Comparison of ENCODE assay signal across 11 mouse cellular contexts in genomic region chr2:107886063-107886762, GRCm38 (mm10).
DNase-seq lines count a peak whose midpoint lies in the region; ATAC-seq and TF ChIP-seq lines count a peak whose summit lies in the region.
"Had no signal": no experiment of that assay in that cellular context is flagged by ENCODE, and none has a peak within 500 bp of the region (broad histone marks: within the 10 kb centered on the region; RNA-seq: fewer than 3 reads in every experiment).

No protein-coding gene starts in this region.

- no peaks in the 10 kb centered on the region for H3K9me3 ChIP-seq in intestine, embryonic 15.5 days
- H3K9me3 ChIP-seq in intestine, embryonic 16.5 days (ENCODE audit: control insufficient read depth, low read length): no peaks in the 10 kb centered on the region
- peaks cover 21% of the 10 kb centered on the region for H3K9me3 ChIP-seq in CH12.LX (replicated peaks; ENCODE audit: low read length)
- H3K9me3 ChIP-seq in hindbrain, postnatal 0 days (ENCODE audit: low read length): no peaks in the 10 kb centered on the region
- H3K9me3 ChIP-seq: G1E; stomach, embryonic 15.5 days had no signal

- H3K4me3 ChIP-seq in intestine, embryonic 15.5 days (replicated peaks): no peak overlapping the region
- no peak overlapping the region for H3K4me3 ChIP-seq in intestine, embryonic 16.5 days (ENCODE audit: low read length)
- no peak overlapping the region for H3K4me3 ChIP-seq in CH12.LX (replicated peaks in 1 of 3; ENCODE audit: low read depth in 2 of 3, low read length in 2 of 3, poor library complexity in 1 of 3)
- no peak overlapping the region for H3K4me3 ChIP-seq in hindbrain, postnatal 0 days (ENCODE audit: low read length)
- H3K4me3 ChIP-seq: stomach, embryonic 15.5 days had no signal

- no peaks in the 10 kb centered on the region for H3K27me3 ChIP-seq in intestine, embryonic 15.5 days (replicated peaks)
- H3K27me3 ChIP-seq in intestine, embryonic 16.5 days (replicated peaks; ENCODE audit: control insufficient read depth, insufficient read depth, low read length): no peaks in the 10 kb centered on the region
- H3K27me3 ChIP-seq in CH12.LX (replicated peaks): no peaks in the 10 kb centered on the region
- H3K27me3 ChIP-seq in hindbrain, postnatal 0 days (ENCODE audit: insufficient read depth, low read length): no peaks in the 10 kb centered on the region
- H3K27me3 ChIP-seq: stomach, embryonic 15.5 days had no signal

- no peaks in the 10 kb centered on the region for H3K36me3 ChIP-seq in intestine, embryonic 15.5 days
- H3K36me3 ChIP-seq in intestine, embryonic 16.5 days (ENCODE audit: control insufficient read depth, insufficient read depth, low read length): no peaks in the 10 kb centered on the region
- no peaks in the 10 kb centered on the region for H3K36me3 ChIP-seq in CH12.LX (replicated peaks in 1 of 2; ENCODE audit: control insufficient read depth in 1 of 2, insufficient read depth in 1 of 2, low read length in 1 of 2)
- H3K36me3 ChIP-seq in hindbrain, postnatal 0 days (ENCODE audit: insufficient read depth, low read length): no peaks in the 10 kb centered on the region
- H3K36me3 ChIP-seq: G1E; stomach, embryonic 15.5 days had no signal

- peak in 1 of 2 experiments; percentile 42; a peak in 2 of 4 replicates for TF ChIP-seq CTCF in CH12.LX (conservative IDR thresholded peaks at IDR 0.05 in 1 of 2, IDR thresholded peaks at IDR 0.05 in 1 of 2; ENCODE audit: low read depth in 2 of 2, low read length in 2 of 2)
- peak; percentile 65 for TF ChIP-seq CTCF in hindbrain, postnatal 0 days (IDR thresholded peaks at IDR 0.05; ENCODE audit: low read depth)

- peak; percentile 47 for ATAC-seq in intestine, embryonic 15.5 days
- no peak for ATAC-seq in intestine, embryonic 16.5 days
- ATAC-seq in hindbrain, postnatal 0 days: peak; percentile 43; the same call in 1 of the 2 replicates

- no peak overlapping the region for H3K27ac ChIP-seq in intestine, embryonic 15.5 days
- no peak overlapping the region for H3K27ac ChIP-seq in intestine, embryonic 16.5 days (ENCODE audit: low read length)
- no peak overlapping the region for H3K27ac ChIP-seq in CH12.LX (ENCODE audit: insufficient read depth, low read depth)
- H3K27ac ChIP-seq in hindbrain, postnatal 0 days: no peak overlapping the region
- H3K27ac ChIP-seq: stomach, embryonic 15.5 days had no signal

- TF ChIP-seq RAD21 in CH12.LX (IDR thresholded peaks at IDR 0.05; ENCODE audit: low read depth, low read length): no peak; the same call in 1 of the 2 replicates

- dilution Hi-C loops in CH12.LX (cut with MboI; ENCODE audit: extremely low pct_ligation_motif_present, extremely low pct_unique_long_range_greater_than_20kb, low sequenced_read_pairs): no loop called here

- H3K4me1 ChIP-seq in intestine, embryonic 15.5 days (replicated peaks): no peaks in the 10 kb centered on the region
- no peaks in the 10 kb centered on the region for H3K4me1 ChIP-seq in intestine, embryonic 16.5 days (ENCODE audit: control insufficient read depth, insufficient read depth, low read length)
- H3K4me1 ChIP-seq in CH12.LX (ENCODE audit: control insufficient read depth in 1 of 2, insufficient read depth in 2 of 2): no peaks in the 10 kb centered on the region
- no peaks in the 10 kb centered on the region for H3K4me1 ChIP-seq in hindbrain, postnatal 0 days (ENCODE audit: insufficient read depth, low read length)
- H3K4me1 ChIP-seq: stomach, embryonic 15.5 days had no signal

- no peaks in the 10 kb centered on the region for H3K79me2 ChIP-seq in CH12.LX (replicated peaks; ENCODE audit: control insufficient read depth, extremely low read depth, insufficient read depth, poor library complexity, severe bottlenecking)

- no peak overlapping the region for H3K4me2 ChIP-seq in intestine, embryonic 15.5 days (replicated peaks)
- H3K4me2 ChIP-seq in intestine, embryonic 16.5 days (ENCODE audit: low read depth, low read length): no peak overlapping the region
- H3K4me2 ChIP-seq in CH12.LX (ENCODE audit: insufficient read depth, low read depth, poor library complexity, severe bottlenecking): no peak overlapping the region
- no peak overlapping the region for H3K4me2 ChIP-seq in hindbrain, postnatal 0 days (ENCODE audit: low read depth, low read length)
- H3K4me2 ChIP-seq: stomach, embryonic 15.5 days had no signal

- TF ChIP-seq POLR2A in CH12.LX (IDR thresholded peaks at IDR 0.05; ENCODE audit: low read depth, low read length): no peak

- 81% methylated on average over 3 of the region's 3 CpGs for WGBS in intestine, embryonic 15.5 days
- WGBS in intestine, embryonic 16.5 days: 85% methylated on average over 3 of the region's 3 CpGs
- 86% methylated on average over 3 of the region's 3 CpGs for WGBS in hindbrain, postnatal 0 days

- DNase-seq in CH12.LX (ENCODE audit: extremely low read depth): peak; percentile 6
- peak; percentile 27 for DNase-seq in brain, adult 2 months (ENCODE audit: low read depth, low spot score)
- peak; percentile 19 for DNase-seq in hindbrain, postnatal 0 days (ENCODE audit: low spot score)
- DNase-seq in ovary, postnatal 14 days (ENCODE audit: low spot score): no peak
- DNase-seq in cerebellum, adult 18-20 months: no peak
- no peak for DNase-seq in cerebellum, adult 11 months
- DNase-seq: lung, postnatal 10 days had no signal

- in situ Hi-C loops in CH12.LX (cut with MboI; ENCODE audit: low pct_ligation_motif_present, low pct_unique_long_range_greater_than_20kb, low sequenced_read_pairs): loop anchor here (25.0 kb wide), 1 partner anchor 899 kb away; no protein-coding TSS in a partner anchor

- no peak overlapping the region for H3K9ac ChIP-seq in intestine, embryonic 15.5 days
- no peak overlapping the region for H3K9ac ChIP-seq in intestine, embryonic 16.5 days (ENCODE audit: low read depth, low read length)
- H3K9ac ChIP-seq in CH12.LX (ENCODE audit: insufficient read depth, low read depth): no peak overlapping the region
- no peak overlapping the region for H3K9ac ChIP-seq in hindbrain, postnatal 0 days (replicated peaks; ENCODE audit: low read length)
- H3K9ac ChIP-seq: stomach, embryonic 15.5 days had no signal

- TF ChIP-seq EP300 in CH12.LX (IDR thresholded peaks at IDR 0.05; ENCODE audit: low read length): no peak

TF ChIP-seq in CH12.LX, 34 proteins besides CTCF, POLR2A, EP300 and RAD21:
- TF ChIP-seq IRF4 (IDR thresholded peaks at IDR 0.05; ENCODE audit: low read depth, low read length) (no peak), GABPA (IDR thresholded peaks at IDR 0.05; ENCODE audit: insufficient replicate concordance, low read depth, low read length) (no peak), SMC3 (IDR thresholded peaks at IDR 0.05; ENCODE audit: low read depth, low read length) (no peak), USF1 (IDR thresholded peaks at IDR 0.05; ENCODE audit: low read depth, low read length) (no peak), NELFE (IDR thresholded peaks at IDR 0.05; ENCODE audit: low read depth, low read length) (no peak), MAZ (IDR thresholded peaks at IDR 0.05; ENCODE audit: low read depth, low read length) (no peak), BHLHE40 (IDR thresholded peaks at IDR 0.05; ENCODE audit: low read depth, low read length) (no peak)

Comparison
In these comparisons a context has a peak if more than half of its experiments do, and no peak if none do; other contexts are left out.
1. DNase-seq: peak in CH12.LX (single experiment), brain, adult 2 months (single experiment) and hindbrain, postnatal 0 days (single experiment); none in ovary, postnatal 14 days (single experiment), cerebellum, adult 18-20 months (0 of 2) and cerebellum, adult 11 months (single experiment).